Mouse (Mus musculus) frontal cortex, postnatal 14 days (tissue): Measurements from ENCODE around the gene Tmbim4.

Experiments used
- DNase-seq, 2 experiments: peaks; one replicate each; pipeline ENCODE4 v3.0.0; 2022; ENCODE audit warnings: low spot score in 2 of 2

Tmbim4 gene

GRCm38 (mm10) chr10:120245681-120246080, 44.3 kb downstream of the Tmbim4 start:
- DNase-seq = no peak

- peak; percentile 16 to 37 for DNase-seq
Observed at GRCm38 (mm10) chr10:120246994-120247750, 45.8 kb downstream of the Tmbim4 start.

GRCm38 (mm10) chr10:120250911-120251683, 49.7 kb downstream of the Tmbim4 start:
- DNase-seq = no peak

GRCm38 (mm10) chr10:120251791-120252190, 50.4 kb downstream of the Tmbim4 start:
- DNase-seq = no peak

GRCm38 (mm10) chr10:120252800-120253199, 51.4 kb downstream of the Tmbim4 start:
- no peak for DNase-seq

GRCm38 (mm10) chr10:120257231-120257630, 55.8 kb downstream of the Tmbim4 start:
- peak in 1 of 2 experiments; percentile 53 for DNase-seq

GRCm38 (mm10) chr10:120267790-120268189, 66.4 kb downstream of the Tmbim4 start:
- DNase-seq = no peak

- DNase-seq = no peak
Observed at GRCm38 (mm10) chr10:120269946-120270345, 68.6 kb downstream of the Tmbim4 start.

GRCm38 (mm10) chr10:120270777-120271176, 69.4 kb downstream of the Tmbim4 start:
- no peak for DNase-seq

GRCm38 (mm10) chr10:120271318-120271717, 69.9 kb downstream of the Tmbim4 start:
- no peak for DNase-seq

- no peak for DNase-seq
Observed at GRCm38 (mm10) chr10:120271879-120272269, 70.5 kb downstream of the Tmbim4 start.

- no peak for DNase-seq
Observed at GRCm38 (mm10) chr10:120272270-120272883, 71.0 kb downstream of the Tmbim4 start.

GRCm38 (mm10) chr10:120273335-120273734, 71.9 kb downstream of the Tmbim4 start:
- DNase-seq = no peak
